Mouse (Mus musculus) forebrain, embryonic 13.5 days (tissue): Measurements from ENCODE around the gene Mpl. TPM values are rescaled to one million over a fixed set of nuclear protein-coding genes. Genes with fewer than 3 reads are reported as not detected.

Experiments
- ATAC-seq: fragments of 200-750 bp; cut with Nextera tagmentation; 2 replicates; pipeline ENCODE4 v1.8.0; 2017
- H3K27ac ChIP-seq: fragments of 300-500 bp; sonication (generic); 2 replicates; pipeline ENCODE4 v1.5.1; 2015; ENCODE audit warnings: inconsistent platforms, mild to moderate bottlenecking, moderate library complexity
- H3K27me3 ChIP-seq: fragments of 300-500 bp; sonication (generic); 2 replicates; pipeline ENCODE4 v1.6.1; 2015; ENCODE audit warnings: mild to moderate bottlenecking, inconsistent platforms
- H3K36me3 ChIP-seq: fragments of 300-500 bp; sonication (generic); 2 replicates; pipeline ENCODE4 v1.6.1; 2015; ENCODE audit warnings: mild to moderate bottlenecking, inconsistent platforms; ENCODE audit not compliant: poor library complexity, severe bottlenecking
- H3K4me1 ChIP-seq: fragments of 300-500 bp; sonication (generic); 2 replicates; pipeline ENCODE4 v1.6.1; 2015; ENCODE audit warnings: inconsistent platforms
- H3K4me2 ChIP-seq: fragments of 300-500 bp; sonication (generic); 2 replicates; pipeline ENCODE4 v1.6.1; 2015; ENCODE audit warnings: inconsistent platforms, mild to moderate bottlenecking, moderate library complexity
- H3K4me3 ChIP-seq: fragments of 300-500 bp; sonication (generic); 2 replicates; pipeline ENCODE4 v1.5.1; 2015; ENCODE audit warnings: mild to moderate bottlenecking, inconsistent platforms
- H3K9ac ChIP-seq: fragments of 300-500 bp; sonication (generic); 2 replicates; pipeline ENCODE4 v1.6.1; 2015; ENCODE audit warnings: mild to moderate bottlenecking, inconsistent platforms
- H3K9me3 ChIP-seq: fragments of 300-500 bp; sonication (generic); replicated peaks from 2 replicates; pipeline ENCODE4 v1.6.1; 2016; ENCODE audit warnings: inconsistent platforms
- WGBS: fragments of 180-500 bp; shearing (Covaris S2); methylation state at CpG from one replicate; pipeline ENCODE4 v1.1.7; 2015; 5-methylcytosine and 5-hydroxymethylcytosine counted together
- polyA plus RNA-seq: library from polyadenylated mRNA; unstranded; fragments of >200 nt; fragmentation: Nextera tagmentation; extraction: Ambion mirVana; gene quantifications from 2 replicates; pipeline ENCODE4 v1.2.1, GENCODE M21; 2015

The Mpl gene
- polyA plus RNA-seq, 1 experiment from 2014 or later, result 0.08 TPM

- no peaks in the 10 kb centered on the region for H3K36me3 ChIP-seq
- H3K4me3 ChIP-seq, result peak overlapping the region; percentile 37
- H3K9me3 ChIP-seq, result no peaks in the 10 kb centered on the region
- H3K27me3 ChIP-seq, result 0 out of 2 replicates have a peak, but pooled peaks cover 2% of the 10 kb centered on the region
- H3K27ac ChIP-seq, result no peak overlapping the region
- peak; percentile 63; the same call in 1 of the 2 replicates for ATAC-seq
- H3K9ac ChIP-seq, result peak overlapping the region; percentile 58
- H3K4me1 ChIP-seq, result peaks cover 10% of the 10 kb centered on the region
- peak overlapping the region; percentile 66 for H3K4me2 ChIP-seq
- 18% methylated on average over 18 of the region's 18 CpGs for WGBS
These were observed 11.4 kb downstream of the Mpl start for GRCm38 (mm10) chr4:118445781-118446414.

GRCm38 (mm10) chr4:118445088-118445487 lies 12.2 kb downstream of the Mpl start:
- no peak overlapping the region for H3K27ac ChIP-seq
- no peak overlapping the region for H3K4me2 ChIP-seq
- H3K9me3 ChIP-seq, result no peaks in the 10 kb centered on the region
- no peak overlapping the region for H3K4me3 ChIP-seq
- no peak for ATAC-seq
- no peaks in the 10 kb centered on the region for H3K36me3 ChIP-seq
- H3K4me1 ChIP-seq, result peaks cover 10% of the 10 kb centered on the region
- no peak overlapping the region for H3K9ac ChIP-seq
- 0 out of 2 replicates have a peak, but pooled peaks cover 2% of the 10 kb centered on the region for H3K27me3 ChIP-seq
- WGBS, result 81% methylated on average over 10 of the region's 10 CpGs

- Histone ChIP-seq H3K9me3 (no peaks in the 10 kb centered on the region), H3K27me3 (no peaks in the 10 kb centered on the region), H3K4me3 (peak overlapping the region; percentile 69), H3K36me3 (peaks cover 29% of the 10 kb centered on the region), H3K4me2 (peak overlapping the region; percentile 96), H3K4me1 (peaks cover 45% of the 10 kb centered on the region), H3K9ac (peak overlapping the region; percentile 84), H3K27ac (peak overlapping the region; percentile 88)
- 11% methylated on average over 12 of the region's 12 CpGs for WGBS
- ATAC-seq, result peak; percentile 14; the same call in 1 of the 2 replicates
These were observed 19.5 kb downstream of the Mpl start for GRCm38 (mm10) chr4:118437829-118438253.

- no peaks in the 10 kb centered on the region for H3K9me3 ChIP-seq
- peaks cover 37% of the 10 kb centered on the region for H3K36me3 ChIP-seq
- H3K27me3 ChIP-seq, result no peaks in the 10 kb centered on the region
- ATAC-seq, result peak; percentile 98
- peak within 1 kb of the TSS; percentile 96 for H3K4me2 ChIP-seq
- under 1% methylated on average over 67 of the region's 67 CpGs for WGBS
- peak within 1 kb of the TSS; percentile 69 for H3K4me3 ChIP-seq
- peak within 1 kb of the TSS; percentile 88 for H3K27ac ChIP-seq
- peak within 1 kb of the TSS; percentile 84 for H3K9ac ChIP-seq
- peaks cover 48% of the 10 kb centered on the region for H3K4me1 ChIP-seq
These were observed 20.3 kb downstream of the Mpl start, which contains the start of gene Cdc20 for GRCm38 (mm10) chr4:118436820-118437603. Gene Cdc20 (minus strand): TSS chr4:118437352.

GRCm38 (mm10) chr4:118432332-118432731 lies 25.0 kb downstream of the Mpl start:
- 78% methylated on average over 8 of the region's 8 CpGs for WGBS
- no peak overlapping the region for H3K4me2 ChIP-seq
- ATAC-seq, result no peak
- H3K9ac ChIP-seq, result 0 out of 2 replicates have a peak overlapping the region, but pooled peaks have one; percentile 21
- H3K27ac ChIP-seq, result no peak overlapping the region
- no peak overlapping the region for H3K4me3 ChIP-seq
- H3K36me3 ChIP-seq, result peaks cover 57% of the 10 kb centered on the region
- peaks cover 58% of the 10 kb centered on the region for H3K4me1 ChIP-seq
- no peaks in the 10 kb centered on the region for H3K9me3 ChIP-seq
- H3K27me3 ChIP-seq, result no peaks in the 10 kb centered on the region

- Histone ChIP-seq H3K36me3 (peaks cover 43% of the 10 kb centered on the region), H3K4me1 (peaks cover 37% of the 10 kb centered on the region), H3K27me3 (no peaks in the 10 kb centered on the region), H3K9ac (no peak overlapping the region), H3K4me2 (peak overlapping the region; percentile 83), H3K27ac (no peak overlapping the region), H3K4me3 (no peak overlapping the region), H3K9me3 (no peaks in the 10 kb centered on the region)
- ATAC-seq, result no peak
- 70% methylated on average over 7 of the region's 7 CpGs for WGBS
These were observed 28.0 kb downstream of the Mpl start for GRCm38 (mm10) chr4:118429215-118429895.

GRCm38 (mm10) chr4:118428531-118429214 lies 28.6 kb downstream of the Mpl start:
- Histone ChIP-seq H3K9me3 (no peaks in the 10 kb centered on the region), H3K9ac (peak overlapping the region; percentile 77), H3K27me3 (no peaks in the 10 kb centered on the region), H3K27ac (0 out of 2 replicates have a peak overlapping the region, but pooled peaks have one; percentile 65), H3K4me1 (peaks cover 31% of the 10 kb centered on the region), H3K4me3 (peak overlapping the region; percentile 55), H3K4me2 (peak overlapping the region; percentile 83), H3K36me3 (peaks cover 37% of the 10 kb centered on the region)
- peak; percentile 8; the same call in 1 of the 2 replicates for ATAC-seq
- 57% methylated on average over 15 of the region's 15 CpGs for WGBS

GRCm38 (mm10) chr4:118427768-118428451 lies 29.4 kb downstream of the Mpl start, which contains the start of gene Elovl1:
Gene Elovl1 (plus strand): TSS chr4:118428093.
- peak; percentile 92 for ATAC-seq
- under 1% methylated on average over 26 of the region's 31 CpGs for WGBS
- Histone ChIP-seq H3K27me3 (no peaks in the 10 kb centered on the region), H3K4me3 (peak within 1 kb of the TSS; percentile 55), H3K27ac (peak within 1 kb of the TSS; percentile 65), H3K36me3 (peaks cover 29% of the 10 kb centered on the region), H3K9me3 (no peaks in the 10 kb centered on the region), H3K9ac (peak within 1 kb of the TSS; percentile 77), H3K4me2 (peak within 1 kb of the TSS; percentile 83), H3K4me1 (peaks cover 25% of the 10 kb centered on the region)

GRCm38 (mm10) chr4:118427415-118427767 lies 29.9 kb downstream of the Mpl start:
- Histone ChIP-seq H3K9me3 (no peaks in the 10 kb centered on the region), H3K4me3 (peak overlapping the region; percentile 55), H3K9ac (peak overlapping the region; percentile 77), H3K27ac (peak overlapping the region; percentile 65), H3K4me1 (peaks cover 24% of the 10 kb centered on the region), H3K27me3 (no peaks in the 10 kb centered on the region), H3K36me3 (peaks cover 28% of the 10 kb centered on the region), H3K4me2 (peak overlapping the region; percentile 83)
- ATAC-seq, result no peak; the same call in 1 of the 2 replicates
- 1% methylated on average over 5 of the region's 5 CpGs for WGBS

GRCm38 (mm10) chr4:118425374-118425773 lies 31.9 kb downstream of the Mpl start:
- no peaks in the 10 kb centered on the region for H3K27me3 ChIP-seq
- H3K36me3 ChIP-seq, result peaks cover 25% of the 10 kb centered on the region
- 100% methylated on average over 1 of the region's 1 CpGs for WGBS
- H3K9me3 ChIP-seq, result no peaks in the 10 kb centered on the region
- peaks cover 22% of the 10 kb centered on the region for H3K4me1 ChIP-seq
- H3K9ac ChIP-seq, result no peak overlapping the region
- no peak overlapping the region for H3K4me2 ChIP-seq
- no peak overlapping the region for H3K27ac ChIP-seq
- ATAC-seq, result no peak
- H3K4me3 ChIP-seq, result no peak overlapping the region
